Mouse (Mus musculus) ES-Bruce4 (cell line): ENCODE measurements around the gene Elp4. TPM values are rescaled to one million over a fixed set of nuclear protein-coding genes. Genes with fewer than 3 reads are reported as not detected.

ENCODE experiments used
- H3K27ac ChIP-seq: 2 replicates; pipeline ENCODE4 v1.5.1; 2012; ENCODE audit warnings: low read length, inconsistent platforms; ENCODE audit not compliant: insufficient read depth
- H3K27me3 ChIP-seq: 2 replicates; pipeline ENCODE4 v1.6.1; 2012; ENCODE audit warnings: mild to moderate bottlenecking, low read length, inconsistent platforms; ENCODE audit not compliant: control insufficient read depth, poor library complexity, insufficient read depth, severe bottlenecking
- H3K36me3 ChIP-seq: 2 replicates; pipeline ENCODE4 v1.6.1; 2012; ENCODE audit warnings: inconsistent platforms, mild to moderate bottlenecking, low read length, moderate library complexity; ENCODE audit not compliant: control insufficient read depth, poor library complexity, insufficient read depth, severe bottlenecking
- H3K4me1 ChIP-seq: one replicate; pipeline ENCODE4 v1.8.1; 2011; ENCODE audit warnings: low read length; ENCODE audit not compliant: control insufficient read depth, insufficient read depth
- H3K4me3 ChIP-seq: 2 replicates; pipeline ENCODE4 v1.5.1; 2011; ENCODE audit warnings: low read depth, mild to moderate bottlenecking, low read length
- H3K9ac ChIP-seq: 2 replicates; pipeline ENCODE4 v1.6.1; 2012; ENCODE audit warnings: low read depth, mild to moderate bottlenecking, inconsistent platforms; ENCODE audit not compliant: poor library complexity, severe bottlenecking
- H3K9me3 ChIP-seq: replicated peaks from 2 replicates; pipeline ENCODE4 v1.6.1; 2012; ENCODE audit warnings: mild to moderate bottlenecking, low read length, inconsistent platforms; ENCODE audit not compliant: control insufficient read depth, poor library complexity, insufficient read depth, severe bottlenecking
- CTCF ChIP-seq: IDR thresholded peaks from one replicate; pipeline ENCODE4 v1.8.1; 2011; ENCODE audit warnings: low read depth, low read length
- EP300 ChIP-seq: IDR thresholded peaks from 2 replicates; pipeline ENCODE4 v1.6.1; 2011; ENCODE audit warnings: low read depth, low read length; ENCODE audit not compliant: insufficient read depth
- POLR2A ChIP-seq: IDR thresholded peaks from one replicate; pipeline ENCODE4 v1.8.1; 2011; ENCODE audit warnings: low read length; ENCODE audit not compliant: insufficient read depth
- polyA plus RNA-seq: library from polyadenylated mRNA; stranded (reverse); fragments of >200 nt; gene quantifications from 2 replicates; pipeline ENCODE4 v1.2.4, GENCODE M21; 2011; ENCODE audit warnings: low read depth; ENCODE audit not compliant: missing spikeins, insufficient read depth, insufficient read length

Elp4 gene
- polyA plus RNA-seq, 1 experiment = 20.5 TPM

DNA sequence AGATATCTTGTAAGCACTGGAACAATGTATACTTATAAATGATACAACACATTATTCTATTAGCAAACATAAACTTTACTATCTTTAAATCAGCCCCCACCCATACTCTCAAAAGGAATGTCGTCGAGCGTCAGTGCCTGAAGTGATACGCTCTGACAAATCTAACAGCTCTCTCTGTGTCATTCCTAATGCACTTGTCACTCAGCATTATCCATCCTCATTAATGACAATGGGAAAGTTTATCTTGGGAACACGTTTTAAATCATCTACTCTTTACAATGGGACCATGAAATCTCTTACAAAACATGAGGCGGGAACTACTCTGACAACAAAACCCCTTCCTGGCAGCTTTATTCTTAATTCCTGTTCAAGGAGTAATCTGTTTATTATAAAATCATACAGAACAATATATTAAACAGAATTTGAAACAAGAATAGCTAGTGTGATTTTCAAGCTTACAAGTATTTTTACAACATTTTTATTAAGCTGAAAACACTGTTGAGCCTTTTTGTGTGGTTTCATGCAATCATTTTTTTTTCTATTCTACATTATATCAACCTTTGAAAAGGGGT, 125.0 kb downstream of the Elp4 start:
- Histone ChIP-seq H3K27me3 (no peaks in the 10 kb centered on the region), H3K36me3 (no peaks in the 10 kb centered on the region), H3K4me1 (no peaks in the 10 kb centered on the region), H3K9ac (no peak overlapping the region), H3K4me3 (no peak overlapping the region), H3K9me3 (no peaks in the 10 kb centered on the region), H3K27ac (no peak overlapping the region)
- TF ChIP-seq CTCF (no peak), POLR2A (no peak), EP300 (no peak)

DNA sequence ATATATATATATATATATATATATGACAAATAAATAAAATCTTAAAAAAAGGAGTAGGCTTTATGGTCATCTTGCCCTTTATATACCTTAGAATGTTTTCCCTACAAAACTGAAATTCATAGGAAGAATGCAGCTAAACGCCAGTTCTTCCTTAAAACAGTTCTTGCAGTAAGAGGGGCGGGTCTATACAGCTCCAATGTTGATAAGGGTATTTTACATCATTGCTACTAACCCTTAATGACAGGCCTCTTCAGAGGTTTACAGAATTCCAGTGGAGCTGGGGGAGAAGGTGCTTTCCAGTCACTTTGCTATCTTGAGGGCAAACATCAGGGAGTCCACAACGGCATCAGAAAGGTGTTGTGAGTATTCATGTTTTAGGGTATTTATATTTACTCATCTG, 133.1 kb downstream of the Elp4 start:
- no peaks in the 10 kb centered on the region for H3K36me3 ChIP-seq
- H3K9ac ChIP-seq = no peak overlapping the region
- H3K4me1 ChIP-seq = no peaks in the 10 kb centered on the region
- TF ChIP-seq EP300 = no peak
- no peak for TF ChIP-seq POLR2A
- TF ChIP-seq CTCF = no peak
- no peaks in the 10 kb centered on the region for H3K27me3 ChIP-seq
- H3K9me3 ChIP-seq = no peaks in the 10 kb centered on the region
- no peak overlapping the region for H3K4me3 ChIP-seq
- no peak overlapping the region for H3K27ac ChIP-seq

DNA sequence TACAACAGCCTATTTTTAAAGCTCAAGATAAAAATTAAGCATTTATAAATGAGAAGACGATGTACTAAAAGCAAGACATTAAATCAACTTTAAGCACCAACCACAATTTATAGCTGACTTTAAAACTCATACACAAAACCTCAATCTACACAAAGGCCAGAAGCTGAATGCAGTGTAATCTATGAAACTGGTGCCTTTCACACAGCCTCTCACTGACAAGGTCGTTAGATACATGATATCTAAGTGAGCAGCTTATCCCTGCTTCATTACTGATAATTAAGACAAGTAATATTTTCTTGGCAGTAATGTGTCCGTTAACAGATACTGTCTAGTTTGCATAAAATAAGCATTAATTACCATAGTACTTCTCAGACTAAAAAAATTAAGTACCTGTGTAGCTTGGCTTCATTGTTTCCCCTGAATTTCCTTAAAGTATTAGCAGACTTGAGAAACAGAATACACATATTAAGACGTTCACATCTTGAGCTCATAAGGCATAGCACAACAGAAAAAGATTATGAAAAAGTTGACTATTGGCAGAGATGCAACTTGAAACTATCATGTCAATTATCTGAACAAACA, 134.5 kb downstream of the Elp4 start:
- H3K9ac ChIP-seq = no peak overlapping the region
- H3K9me3 ChIP-seq = no peaks in the 10 kb centered on the region
- H3K4me1 ChIP-seq = no peaks in the 10 kb centered on the region
- TF ChIP-seq POLR2A (no peak), EP300 (no peak), CTCF (no peak)
- no peak overlapping the region for H3K27ac ChIP-seq
- H3K36me3 ChIP-seq = no peaks in the 10 kb centered on the region
- no peak overlapping the region for H3K4me3 ChIP-seq
- H3K27me3 ChIP-seq = no peaks in the 10 kb centered on the region

DNA sequence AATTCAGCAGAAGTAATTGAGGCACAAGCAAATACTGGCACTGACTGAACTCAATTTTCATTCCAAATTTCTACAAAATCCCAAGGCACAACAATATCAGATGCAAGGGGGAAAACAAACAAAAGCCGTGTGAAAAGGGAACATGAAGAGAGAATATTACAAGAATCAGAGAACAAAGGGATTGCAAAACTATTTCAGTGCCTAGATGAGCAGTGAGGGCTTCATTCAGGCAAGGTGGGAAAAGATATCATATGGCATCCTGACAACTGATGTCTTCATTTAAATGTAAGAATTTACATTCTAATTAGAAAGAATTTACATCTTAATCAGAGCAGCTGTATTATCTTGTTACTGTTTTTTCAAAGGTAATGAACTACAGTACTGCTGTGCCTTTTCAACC, 150.9 kb downstream of the Elp4 start:
- Histone ChIP-seq H3K4me1 (no peaks in the 10 kb centered on the region), H3K27me3 (no peaks in the 10 kb centered on the region), H3K36me3 (no peaks in the 10 kb centered on the region), H3K27ac (no peak overlapping the region), H3K4me3 (no peak overlapping the region), H3K9me3 (no peaks in the 10 kb centered on the region), H3K9ac (no peak overlapping the region)
- no peak for TF ChIP-seq POLR2A
- TF ChIP-seq CTCF = no peak
- TF ChIP-seq EP300 = no peak

DNA sequence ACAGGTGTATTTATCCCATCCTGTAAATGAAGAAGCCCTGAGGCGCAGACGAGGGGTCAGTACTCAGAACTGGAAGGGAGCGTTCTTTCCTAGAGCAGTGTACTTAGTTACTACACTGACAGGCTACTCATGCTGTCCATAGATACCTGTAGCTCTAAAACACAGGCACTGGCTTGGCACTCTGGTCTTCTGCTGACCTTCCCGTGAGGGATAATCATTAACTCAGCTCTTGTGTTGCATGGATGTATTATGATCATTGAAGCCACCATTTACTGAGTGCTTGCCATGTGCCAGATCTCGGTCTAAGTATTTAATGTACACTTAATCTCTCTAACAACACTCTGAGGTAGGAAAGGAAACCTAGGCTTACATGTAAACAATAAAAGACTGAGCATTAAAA, 155.3 kb downstream of the Elp4 start:
- H3K4me3 ChIP-seq = no peak overlapping the region
- H3K27me3 ChIP-seq = no peaks in the 10 kb centered on the region
- H3K9ac ChIP-seq = no peak overlapping the region
- TF ChIP-seq POLR2A (no peak), CTCF (no peak), EP300 (no peak)
- no peaks in the 10 kb centered on the region for H3K36me3 ChIP-seq
- no peak overlapping the region for H3K27ac ChIP-seq
- no peaks in the 10 kb centered on the region for H3K4me1 ChIP-seq
- no peaks in the 10 kb centered on the region for H3K9me3 ChIP-seq

DNA sequence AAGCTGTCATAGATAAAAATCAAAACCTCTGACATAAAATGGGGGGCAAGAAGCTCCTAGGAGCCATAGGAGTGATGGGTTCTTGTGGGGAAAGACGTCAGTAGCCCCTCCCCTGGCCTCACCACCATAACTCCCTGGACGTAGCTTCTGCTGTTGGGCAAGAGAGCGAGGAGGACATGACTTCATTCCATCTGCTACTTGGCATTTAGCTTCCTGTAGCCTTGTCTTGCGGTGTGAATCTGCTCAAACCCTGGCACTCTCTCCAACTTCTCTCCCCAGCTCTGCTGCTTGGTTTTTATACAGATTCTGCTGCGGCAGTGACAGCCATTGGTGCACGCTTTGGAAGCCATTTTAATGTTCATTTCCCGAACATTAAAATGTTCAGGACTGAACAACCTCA, 157.5 kb downstream of the Elp4 start:
- Histone ChIP-seq H3K9me3 (no peaks in the 10 kb centered on the region), H3K4me3 (no peak overlapping the region), H3K9ac (no peak overlapping the region), H3K27me3 (no peaks in the 10 kb centered on the region), H3K36me3 (no peaks in the 10 kb centered on the region), H3K4me1 (no peaks in the 10 kb centered on the region), H3K27ac (no peak overlapping the region)
- no peak for TF ChIP-seq CTCF
